Mouse (Mus musculus) forebrain, embryonic 16.5 days (tissue): ENCODE data around the gene S100a8. TPM values are rescaled to one million over a fixed set of nuclear protein-coding genes. Genes with fewer than 3 reads are reported as not detected.

Experiments
- ATAC-seq: fragments of 200-750 bp; cut with Nextera tagmentation; 2 replicates; pipeline ENCODE4 v1.8.0; 2017; ENCODE audit warnings: mild to moderate bottlenecking, moderate library complexity
- H3K27ac ChIP-seq: fragments of 300-500 bp; sonication (generic); 2 replicates; pipeline ENCODE4 v1.5.1; 2014; ENCODE audit warnings: low read length, control low read depth
- H3K27me3 ChIP-seq: fragments of 300-500 bp; sonication (generic); replicated peaks from 2 replicates; pipeline ENCODE4 v1.6.1; 2014; ENCODE audit warnings: low read length; ENCODE audit not compliant: control insufficient read depth, insufficient read depth
- H3K36me3 ChIP-seq: fragments of 300-500 bp; sonication (generic); 2 replicates; pipeline ENCODE4 v1.6.1; 2014; ENCODE audit not compliant: control insufficient read depth, insufficient read depth
- H3K4me1 ChIP-seq: fragments of 300-500 bp; sonication (generic); replicated peaks from 2 replicates; pipeline ENCODE4 v1.6.1; 2014; ENCODE audit warnings: low read length; ENCODE audit not compliant: control insufficient read depth, insufficient read depth
- H3K4me2 ChIP-seq: fragments of 300-500 bp; sonication (generic); 2 replicates; pipeline ENCODE4 v1.6.1; 2014; ENCODE audit warnings: mild to moderate bottlenecking, low read length, control low read depth
- H3K4me3 ChIP-seq: fragments of 300-500 bp; sonication (generic); replicated peaks from 2 replicates; pipeline ENCODE4 v1.5.1; 2014; ENCODE audit warnings: mild to moderate bottlenecking, low read length, control low read depth
- H3K9ac ChIP-seq: fragments of 300-500 bp; sonication (generic); replicated peaks from 2 replicates; pipeline ENCODE4 v1.6.1; 2014; ENCODE audit warnings: low read depth, low read length, control low read depth
- H3K9me3 ChIP-seq: fragments of 300-500 bp; sonication (generic); 2 replicates; pipeline ENCODE4 v1.6.1; 2016; ENCODE audit warnings: low read length; ENCODE audit not compliant: control insufficient read depth
- WGBS: fragments of 180-500 bp; shearing (Covaris S2); extraction: QIAGEN DNeasy Blood & Tissue Kit; methylation state at CpG from one replicate; pipeline ENCODE4 v1.1.7; 2014; 5-methylcytosine and 5-hydroxymethylcytosine counted together
- polyA plus RNA-seq: library from polyadenylated mRNA; unstranded; fragments of >200 nt; fragmentation: Nextera tagmentation; extraction: Ambion mirVana; gene quantifications from 2 replicates; pipeline ENCODE4 v1.2.1, GENCODE M21; 2015

The S100a8 gene
- polyA plus RNA-seq, 1 experiment from 2014 or later = 1.8 TPM

DNA sequence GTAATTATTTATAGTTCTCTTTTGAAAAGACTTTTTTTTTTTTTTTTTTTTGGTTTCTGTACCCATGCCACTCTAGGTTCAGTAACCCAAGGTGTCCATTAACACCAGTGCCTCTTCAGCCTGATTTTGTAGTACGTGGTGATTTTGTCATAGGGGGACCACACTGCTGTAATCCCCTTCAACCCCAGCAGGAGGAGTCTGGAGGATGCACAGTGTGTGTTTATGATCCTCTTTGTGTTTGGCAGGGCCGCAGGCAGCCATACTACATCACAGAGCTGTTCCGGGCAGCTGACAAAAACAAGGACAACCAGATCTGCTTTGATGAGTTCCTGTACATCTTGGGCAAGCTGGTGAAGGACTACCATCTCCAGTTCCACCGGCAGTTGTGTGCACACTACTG is 11.4 kb upstream of the S100a8 start:
- H3K27me3 ChIP-seq = peaks cover 3% of the 10 kb centered on the region; the same call in 1 of the 2 replicates
- no peak overlapping the region for H3K27ac ChIP-seq
- no peaks in the 10 kb centered on the region for H3K36me3 ChIP-seq
- H3K4me3 ChIP-seq = no peak overlapping the region
- H3K9ac ChIP-seq = no peak overlapping the region
- no peak overlapping the region for H3K4me2 ChIP-seq
- no peaks in the 10 kb centered on the region for H3K4me1 ChIP-seq
- H3K9me3 ChIP-seq = no peaks in the 10 kb centered on the region
- no peak for ATAC-seq
- 75% methylated on average over 4 of the region's 4 CpGs for WGBS

DNA sequence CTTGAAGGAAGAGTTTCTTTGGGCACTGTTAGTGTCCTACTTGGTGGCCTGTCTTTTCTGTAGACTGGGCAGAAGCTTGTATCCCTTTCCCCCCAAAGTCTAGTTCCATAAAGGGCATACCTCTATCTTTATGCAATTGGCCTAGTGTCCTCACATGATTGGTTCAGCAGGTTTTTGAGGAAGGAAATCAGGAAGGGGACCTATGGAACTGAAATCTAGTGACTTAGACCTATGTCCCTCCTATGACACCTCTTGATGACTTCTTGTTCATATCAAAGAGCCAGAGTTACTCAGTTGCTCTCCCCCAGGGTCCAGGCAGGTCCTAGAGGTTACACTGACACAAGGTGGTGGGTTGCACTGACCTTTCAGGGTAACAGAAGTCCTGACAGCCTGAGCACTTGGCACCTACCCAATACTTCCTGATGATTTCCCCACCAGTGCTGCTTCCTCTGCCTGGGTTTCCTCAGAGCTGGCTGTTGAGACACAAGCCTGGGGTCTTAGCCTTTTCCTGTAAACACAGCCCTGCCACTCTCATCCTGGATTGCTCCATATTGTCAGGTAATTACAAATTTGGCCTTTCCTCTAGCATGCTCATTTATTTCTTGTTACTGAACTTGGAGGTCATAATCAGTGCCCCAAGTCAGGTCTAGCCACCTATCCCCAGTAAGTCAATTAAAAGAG is 9.3 kb upstream of the S100a8 start:
- Histone ChIP-seq H3K9me3 (no peaks in the 10 kb centered on the region), H3K27me3 (no peaks in the 10 kb centered on the region), H3K4me3 (no peak overlapping the region), H3K36me3 (no peaks in the 10 kb centered on the region), H3K27ac (no peak overlapping the region), H3K4me1 (no peaks in the 10 kb centered on the region), H3K9ac (no peak overlapping the region), H3K4me2 (no peak overlapping the region)
- no peak for ATAC-seq

DNA sequence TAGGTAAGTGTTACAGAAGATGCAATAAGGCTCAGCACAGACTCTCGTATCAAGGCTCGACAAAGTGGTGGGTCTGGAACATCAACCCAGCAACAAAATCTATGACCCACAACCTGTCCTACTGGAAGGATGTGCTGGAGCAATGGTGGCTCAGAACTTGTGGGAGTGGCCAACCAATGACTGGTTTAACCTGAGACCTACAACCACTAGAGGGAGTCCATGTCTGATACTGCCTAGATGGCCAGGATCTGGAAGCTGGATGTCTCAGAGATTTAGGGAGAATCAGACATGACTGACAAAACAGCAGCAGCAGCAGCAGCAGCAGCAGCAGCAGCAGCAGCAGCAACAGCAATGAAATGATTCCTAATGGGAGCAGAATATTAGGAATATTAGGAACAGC is 4.6 kb upstream of the S100a8 start:
- H3K4me3 ChIP-seq = no peak overlapping the region
- H3K36me3 ChIP-seq = no peaks in the 10 kb centered on the region
- no peaks in the 10 kb centered on the region for H3K4me1 ChIP-seq
- H3K9me3 ChIP-seq = no peaks in the 10 kb centered on the region
- no peaks in the 10 kb centered on the region for H3K27me3 ChIP-seq
- ATAC-seq = no peak
- H3K27ac ChIP-seq = no peak overlapping the region
- no peak overlapping the region for H3K4me2 ChIP-seq
- WGBS = 71% methylated on average over 2 of the region's 2 CpGs
- no peak overlapping the region for H3K9ac ChIP-seq

DNA sequence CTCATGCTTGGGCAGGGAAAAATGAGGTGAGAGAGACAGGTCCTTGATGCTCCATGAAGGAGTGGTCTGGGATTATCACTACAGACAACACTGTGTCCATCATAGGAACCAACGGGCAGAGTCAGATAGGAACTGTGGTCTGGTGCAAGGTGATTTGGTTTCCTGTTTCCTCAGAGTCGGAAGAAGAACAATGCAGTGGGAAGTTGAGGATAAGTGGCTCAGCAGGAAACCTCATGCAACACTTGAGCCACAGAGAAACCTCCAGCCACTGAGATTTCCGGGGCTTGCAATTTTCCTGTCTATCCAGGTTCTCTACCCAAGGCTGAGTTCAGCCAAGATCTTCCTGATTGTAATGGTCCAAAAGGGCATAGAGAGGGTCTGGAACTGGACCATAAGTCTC is 9.9 kb downstream of the S100a8 start:
- WGBS = 67% methylated on average over 3 of the region's 3 CpGs
- Histone ChIP-seq H3K4me2 (no peak overlapping the region), H3K4me1 (no peaks in the 10 kb centered on the region), H3K27ac (no peak overlapping the region), H3K9ac (no peak overlapping the region), H3K36me3 (no peaks in the 10 kb centered on the region), H3K4me3 (no peak overlapping the region), H3K9me3 (no peaks in the 10 kb centered on the region), H3K27me3 (no peaks in the 10 kb centered on the region)
- ATAC-seq = no peak

DNA sequence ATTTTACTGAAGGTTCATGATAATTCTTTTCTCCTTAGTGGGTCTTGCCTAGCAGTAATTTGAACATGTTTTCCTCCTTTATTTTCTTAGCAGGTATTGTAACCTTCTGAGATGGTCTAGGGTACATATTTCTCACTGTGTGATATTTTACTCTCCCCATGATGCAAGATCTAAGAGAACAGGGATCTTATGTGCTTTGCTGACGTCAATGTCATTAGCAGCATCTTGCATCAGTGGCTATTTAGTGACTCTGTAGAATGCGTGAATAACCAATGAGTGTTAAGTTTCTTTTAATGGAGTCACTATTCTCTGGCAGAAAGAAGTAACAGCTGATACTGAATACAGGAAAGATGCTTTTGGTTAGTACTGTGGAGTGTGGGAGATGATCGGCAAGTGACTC is 15.2 kb downstream of the S100a8 start:
- H3K9ac ChIP-seq = no peak overlapping the region
- no peak overlapping the region for H3K4me2 ChIP-seq
- no peak for ATAC-seq
- no peaks in the 10 kb centered on the region for H3K27me3 ChIP-seq
- H3K27ac ChIP-seq = no peak overlapping the region
- no peaks in the 10 kb centered on the region for H3K4me1 ChIP-seq
- WGBS = 85% methylated on average over 3 of the region's 3 CpGs
- H3K36me3 ChIP-seq = no peaks in the 10 kb centered on the region
- no peak overlapping the region for H3K4me3 ChIP-seq
- no peaks in the 10 kb centered on the region for H3K9me3 ChIP-seq

DNA sequence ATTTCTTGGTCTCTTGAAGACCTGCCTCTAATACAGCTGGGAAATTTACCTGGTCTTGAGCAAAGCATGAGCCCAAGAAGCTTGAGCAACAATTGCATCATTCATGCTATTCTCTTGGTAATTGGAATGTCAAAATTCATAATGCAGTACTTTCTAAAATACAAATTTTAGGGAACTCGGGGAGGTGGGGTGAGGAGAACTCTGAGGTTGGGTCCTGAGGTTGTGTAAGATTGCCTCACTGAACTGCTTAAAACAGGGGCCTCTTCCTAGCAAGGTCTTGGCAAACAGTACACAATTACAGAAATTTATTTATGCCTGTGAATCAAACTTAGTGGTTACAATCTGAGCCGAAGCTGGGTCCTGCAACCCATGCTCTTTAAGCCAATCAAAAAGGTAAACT is 18.1 kb downstream of the S100a8 start:
- no peaks in the 10 kb centered on the region for H3K36me3 ChIP-seq
- no peaks in the 10 kb centered on the region for H3K9me3 ChIP-seq
- no peaks in the 10 kb centered on the region for H3K27me3 ChIP-seq
- no peak overlapping the region for H3K27ac ChIP-seq
- H3K4me3 ChIP-seq = no peak overlapping the region
- H3K4me1 ChIP-seq = no peaks in the 10 kb centered on the region
- no peak overlapping the region for H3K9ac ChIP-seq
- no peak overlapping the region for H3K4me2 ChIP-seq
- no peak for ATAC-seq
- WGBS = 88% methylated on average over 2 of the region's 2 CpGs

DNA sequence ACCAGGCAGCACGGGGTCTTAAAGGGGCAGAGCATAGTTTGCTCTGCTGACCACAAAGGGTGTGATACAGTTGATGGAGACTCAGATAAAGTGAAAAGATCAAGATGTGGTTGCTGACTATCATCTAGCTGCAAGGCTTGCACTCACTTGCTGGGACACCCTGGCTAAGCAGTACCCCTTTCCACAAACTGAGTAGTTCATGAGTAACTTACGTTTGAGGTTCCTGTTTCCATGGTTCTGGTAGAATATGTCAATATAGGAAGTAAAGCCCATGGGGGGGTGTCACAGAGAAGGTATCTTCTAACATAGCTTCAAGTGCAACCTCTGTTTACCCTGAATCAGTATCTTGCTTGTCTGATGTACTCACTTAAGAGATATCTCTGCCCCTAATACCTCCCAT is 24.7 kb downstream of the S100a8 start:
- Histone ChIP-seq H3K4me2 (no peak overlapping the region), H3K4me3 (no peak overlapping the region), H3K4me1 (no peaks in the 10 kb centered on the region), H3K27me3 (no peaks in the 10 kb centered on the region), H3K9ac (no peak overlapping the region), H3K9me3 (no peaks in the 10 kb centered on the region), H3K36me3 (no peaks in the 10 kb centered on the region), H3K27ac (no peak overlapping the region)
- 79% methylated on average over 2 of the region's 2 CpGs for WGBS
- ATAC-seq = no peak

DNA sequence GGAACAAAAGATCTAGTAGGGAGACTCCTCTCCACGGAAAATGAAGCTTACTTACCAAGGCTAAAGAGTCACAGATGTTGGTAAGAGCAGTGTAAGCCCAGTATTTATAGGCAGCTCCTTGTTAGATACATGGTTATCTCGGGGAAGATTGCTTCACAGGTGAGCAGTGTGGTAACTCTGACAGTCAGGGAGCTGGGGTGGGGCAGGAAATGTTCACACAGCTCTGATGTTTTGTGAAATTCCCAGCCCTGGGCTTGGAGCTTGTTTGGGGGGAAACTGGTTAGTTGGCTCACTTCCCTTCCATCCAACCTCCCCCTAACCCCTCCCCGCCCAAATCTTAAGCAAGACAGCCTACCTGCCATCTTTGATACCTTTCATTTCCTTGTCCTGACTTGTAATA is 26.8 kb downstream of the S100a8 start, which contains the start of gene S100a9:
Gene S100a9, minus strand, starts transcription at position 109 of the 400 bp plus-strand sequence.
- Histone ChIP-seq H3K27me3 (no peaks in the 10 kb centered on the region), H3K36me3 (no peaks in the 10 kb centered on the region), H3K9ac (no peak within 1 kb of the TSS), H3K4me1 (no peaks in the 10 kb centered on the region), H3K27ac (no peak within 1 kb of the TSS), H3K4me3 (no peak within 1 kb of the TSS), H3K4me2 (no peak within 1 kb of the TSS), H3K9me3 (no peaks in the 10 kb centered on the region)
- WGBS = 67% methylated on average over 3 of the region's 3 CpGs
- no peak for ATAC-seq

DNA sequence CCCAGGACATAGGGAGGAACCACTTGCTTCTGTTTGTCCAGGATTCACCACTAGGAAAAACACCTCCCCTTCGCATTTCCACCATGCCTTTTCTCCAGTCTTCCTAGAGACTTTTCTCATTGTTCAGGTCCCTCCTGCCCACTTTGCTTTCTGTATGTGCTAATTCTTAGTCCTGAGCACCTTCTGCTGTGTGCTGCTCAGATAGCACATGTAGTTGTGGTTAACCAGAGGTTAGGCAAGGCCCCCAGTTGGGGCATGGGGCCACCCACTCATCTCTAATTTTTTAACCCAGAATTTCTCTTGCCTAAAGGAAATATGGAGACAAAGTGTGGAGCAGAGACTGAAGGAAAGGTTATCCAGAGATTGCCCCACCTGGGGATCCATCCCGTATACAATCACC is 33.5 kb downstream of the S100a8 start:
- Histone ChIP-seq H3K9me3 (no peaks in the 10 kb centered on the region), H3K9ac (no peak overlapping the region), H3K36me3 (no peaks in the 10 kb centered on the region), H3K4me3 (no peak overlapping the region), H3K4me1 (no peaks in the 10 kb centered on the region), H3K27ac (no peak overlapping the region), H3K27me3 (no peaks in the 10 kb centered on the region), H3K4me2 (no peak overlapping the region)
- ATAC-seq = no peak
- 90% methylated on average over 2 of the region's 2 CpGs for WGBS
